Mouse (Mus musculus) heart, embryonic 11.5 days (tissue): ENCODE measurements around the gene Mvp. TPM values are rescaled to one million over a fixed set of nuclear protein-coding genes. Genes with fewer than 3 reads are reported as not detected.

ENCODE experiments used
- ATAC-seq: fragments of 200-750 bp; cut with Nextera tagmentation; replicated peaks from 2 replicates; pipeline ENCODE4 v1.8.0; 2017; ENCODE audit warnings: moderate library complexity; ENCODE audit not compliant: insufficient number of reproducible peaks, low FRiP score, low TSS enrichment
- H3K27ac ChIP-seq: fragments of 300-500 bp; sonication (generic); 2 replicates; pipeline ENCODE4 v1.5.1; 2014; ENCODE audit warnings: mild to moderate bottlenecking, low read depth, low read length
- H3K27me3 ChIP-seq: fragments of 300-500 bp; sonication (generic); 2 replicates; pipeline ENCODE4 v1.6.1; 2014; ENCODE audit warnings: mild to moderate bottlenecking, low read length, mixed read lengths; ENCODE audit not compliant: control insufficient read depth, insufficient read depth
- H3K36me3 ChIP-seq: fragments of 300-500 bp; sonication (generic); 2 replicates; pipeline ENCODE4 v1.6.1; 2014; ENCODE audit warnings: mild to moderate bottlenecking, low read length, moderate library complexity, mixed read lengths; ENCODE audit not compliant: control insufficient read depth, insufficient read depth
- H3K4me1 ChIP-seq: fragments of 300-500 bp; sonication (generic); 2 replicates; pipeline ENCODE4 v1.6.1; 2014; ENCODE audit warnings: low read length; ENCODE audit not compliant: control insufficient read depth, insufficient read depth
- H3K4me2 ChIP-seq: fragments of 300-500 bp; sonication (generic); 2 replicates; pipeline ENCODE4 v1.6.1; 2014; ENCODE audit warnings: mild to moderate bottlenecking, moderate library complexity
- H3K4me3 ChIP-seq: fragments of 300-500 bp; sonication (generic); 2 replicates; pipeline ENCODE4 v1.5.1; 2014; ENCODE audit warnings: low read depth, low read length
- H3K9ac ChIP-seq: fragments of 300-500 bp; sonication (generic); 2 replicates; pipeline ENCODE4 v1.6.1; 2014; ENCODE audit warnings: mild to moderate bottlenecking, low read depth, low read length, moderate library complexity
- H3K9me3 ChIP-seq: fragments of 300-500 bp; sonication (generic); replicated peaks from 2 replicates; pipeline ENCODE4 v1.6.1; 2016; ENCODE audit warnings: low read length; ENCODE audit not compliant: control insufficient read depth
- WGBS: fragments of 180-500 bp; shearing (Covaris S2); extraction: QIAGEN DNeasy Blood & Tissue Kit; methylation state at CpG from one replicate; pipeline ENCODE4 v1.1.7; 2014; ENCODE audit not compliant: insufficient replicate concordance; 5-methylcytosine and 5-hydroxymethylcytosine counted together
- polyA plus RNA-seq: library from polyadenylated mRNA; unstranded; fragments of >200 nt; fragmentation: Nextera tagmentation; extraction: Ambion mirVana; gene quantifications from 2 replicates; pipeline ENCODE4 v1.2.1, GENCODE M21; 2014

Mvp gene
- polyA plus RNA-seq, 1 experiment from 2014 or later: 8.5 TPM

DNA sequence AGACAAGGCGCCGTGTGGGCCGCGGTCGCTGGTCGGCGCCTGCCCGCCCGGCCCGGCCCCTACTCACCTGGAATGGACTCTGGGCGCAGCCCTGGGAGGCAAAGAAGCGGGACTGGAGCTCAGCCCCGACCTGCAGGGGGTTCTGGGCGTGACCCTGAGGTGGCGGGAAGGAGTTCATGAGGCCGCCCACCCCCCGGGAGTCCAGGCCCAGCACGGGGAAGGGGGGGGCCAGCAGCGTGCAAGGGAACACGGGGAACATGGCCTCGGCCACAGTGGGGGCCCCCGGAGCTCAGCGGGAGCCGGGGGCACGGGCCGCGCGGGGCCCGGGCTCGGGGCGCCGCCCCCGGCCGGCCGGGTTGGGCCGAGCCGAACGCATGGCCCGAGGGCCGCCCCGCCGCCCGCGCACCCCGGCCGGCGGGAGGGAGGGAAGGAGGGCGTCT is 11.8 kb upstream of the Mvp start:
- Histone ChIP-seq H3K27me3 (no peaks in the 10 kb centered on the region), H3K4me2 (peak overlapping the region; percentile 96), H3K36me3 (peaks cover 23% of the 10 kb centered on the region), H3K4me3 (peak overlapping the region; percentile 96), H3K9me3 (no peaks in the 10 kb centered on the region), H3K4me1 (peaks cover 44% of the 10 kb centered on the region), H3K9ac (peak overlapping the region; percentile 97), H3K27ac (peak overlapping the region; percentile 99)
- peak; percentile 31 for ATAC-seq
- 1% methylated on average over 32 of the region's 48 CpGs for WGBS

DNA sequence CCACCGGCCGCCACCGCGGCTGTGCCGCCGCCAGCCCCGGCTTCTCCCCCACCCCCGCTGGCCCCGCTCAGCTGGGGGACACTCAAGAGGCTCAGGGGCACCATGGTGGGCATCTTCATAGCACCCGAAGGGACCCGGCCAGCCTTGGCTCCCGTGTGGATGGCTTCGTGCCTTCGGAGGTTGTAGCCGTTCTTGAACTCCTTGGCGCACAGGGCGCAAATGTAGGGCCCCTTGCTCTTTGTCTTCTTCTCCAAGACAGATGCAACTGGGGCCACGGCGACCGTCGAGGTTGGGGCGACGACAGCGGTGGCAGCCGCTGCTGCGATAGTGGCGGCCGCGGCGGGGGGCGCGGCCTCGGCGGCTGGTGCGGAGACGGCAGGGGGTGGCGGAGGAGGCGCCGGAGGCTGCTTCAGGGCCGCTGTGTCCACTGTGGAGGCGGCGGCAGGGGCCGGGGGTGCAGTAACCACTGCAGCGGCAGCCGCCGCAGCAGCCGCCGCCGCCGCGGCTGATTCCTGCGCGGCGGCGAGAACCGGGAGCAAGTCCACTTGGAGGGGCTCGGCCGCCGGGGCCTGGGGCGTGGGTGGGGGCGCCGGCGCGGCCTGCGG is 11.2 kb upstream of the Mvp start:
- no peaks in the 10 kb centered on the region for H3K9me3 ChIP-seq
- peak overlapping the region; percentile 97 for H3K9ac ChIP-seq
- H3K36me3 ChIP-seq: peaks cover 22% of the 10 kb centered on the region
- ATAC-seq: no peak
- peak overlapping the region; percentile 99 for H3K27ac ChIP-seq
- H3K4me1 ChIP-seq: peaks cover 46% of the 10 kb centered on the region
- no peaks in the 10 kb centered on the region for H3K27me3 ChIP-seq
- WGBS: under 1% methylated on average over 47 of the region's 65 CpGs
- peak overlapping the region; percentile 96 for H3K4me2 ChIP-seq
- H3K4me3 ChIP-seq: peak overlapping the region; percentile 96

DNA sequence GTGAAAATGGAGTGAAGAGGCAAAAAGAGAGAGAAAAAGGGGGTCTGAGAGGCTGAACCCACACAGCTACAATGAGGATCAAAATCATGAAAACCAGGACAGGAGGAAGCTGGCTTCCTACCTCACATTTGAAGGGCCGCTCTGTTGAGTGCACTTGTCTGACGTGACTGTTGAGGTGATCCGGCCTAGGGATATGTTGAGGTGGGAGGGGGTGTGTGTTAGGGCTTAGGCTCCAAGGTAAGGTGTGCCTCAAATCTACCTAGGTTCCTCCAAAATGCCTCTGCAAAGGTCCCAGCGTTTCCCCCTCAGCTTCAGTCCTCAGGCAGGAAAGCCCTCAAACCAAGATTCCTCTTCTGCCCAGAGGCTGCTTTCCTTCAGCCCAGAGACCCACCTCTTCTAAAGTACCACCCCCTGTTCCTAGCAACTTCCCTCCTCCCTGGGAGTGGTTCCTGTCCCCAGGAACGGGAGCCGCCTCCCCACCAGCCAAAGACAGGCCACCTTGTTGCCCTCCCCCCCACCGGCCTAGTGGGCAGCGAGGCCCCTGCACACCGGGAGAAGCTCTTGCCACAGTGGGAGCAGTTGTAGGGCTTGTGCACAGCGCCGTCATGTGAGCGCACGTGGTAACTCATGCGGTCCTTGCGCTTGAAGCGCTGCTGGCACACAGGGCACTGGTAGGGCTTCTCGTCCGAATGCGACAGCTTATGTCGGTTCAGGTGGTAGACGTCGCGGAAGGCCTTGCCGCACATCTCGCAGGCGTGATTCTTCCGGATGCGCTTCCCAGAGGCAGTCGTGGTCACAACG is 10.5 kb upstream of the Mvp start:
- no peaks in the 10 kb centered on the region for H3K27me3 ChIP-seq
- H3K4me3 ChIP-seq: peak overlapping the region; percentile 96
- peak overlapping the region; percentile 96 for H3K4me2 ChIP-seq
- peaks cover 22% of the 10 kb centered on the region for H3K36me3 ChIP-seq
- peak overlapping the region; percentile 97 for H3K9ac ChIP-seq
- H3K27ac ChIP-seq: peak overlapping the region; percentile 99
- no peaks in the 10 kb centered on the region for H3K9me3 ChIP-seq
- peaks cover 49% of the 10 kb centered on the region for H3K4me1 ChIP-seq
- WGBS: under 1% methylated on average over 30 of the region's 30 CpGs
- peak; percentile 17; the same call in 1 of the 2 replicates for ATAC-seq

DNA sequence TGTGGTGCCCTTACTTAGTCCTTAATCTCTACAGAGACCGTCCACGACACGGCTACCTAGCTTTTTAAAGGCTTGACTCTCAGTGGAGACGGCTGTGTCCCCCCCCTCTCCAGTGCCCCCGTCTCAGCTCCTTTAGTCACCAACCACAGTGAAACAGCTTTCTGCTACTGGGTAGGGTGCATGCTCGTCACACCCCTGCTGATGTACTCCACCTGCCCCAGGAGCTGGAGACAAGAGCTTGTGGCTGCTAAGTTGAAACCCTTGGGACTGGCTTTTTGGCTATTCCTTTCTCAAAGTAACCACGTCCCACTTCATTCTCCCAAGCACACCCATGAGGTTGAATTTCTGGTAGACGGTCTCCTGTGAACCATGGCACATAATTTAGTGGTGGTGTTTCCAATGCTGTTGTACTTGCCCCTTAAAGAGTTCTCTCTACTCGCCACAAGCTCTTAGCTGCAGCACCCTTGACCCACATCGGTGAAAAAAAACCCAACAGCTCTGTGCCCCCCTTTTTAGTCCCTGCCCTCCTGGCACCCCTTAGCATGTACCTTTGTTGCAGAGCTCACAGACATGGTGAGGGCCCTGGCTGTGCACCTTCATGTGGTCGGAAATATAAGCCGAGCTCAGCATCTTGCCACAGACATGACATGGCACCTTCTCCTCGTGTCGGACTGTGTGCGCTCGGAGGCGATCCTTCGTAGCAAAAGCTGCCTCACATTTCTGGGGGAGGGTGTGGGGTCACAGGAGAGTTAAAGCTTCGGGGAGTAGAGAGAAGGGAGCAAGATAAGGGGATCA is 9.7 kb upstream of the Mvp start:
- no peaks in the 10 kb centered on the region for H3K9me3 ChIP-seq
- no peak for ATAC-seq
- peaks cover 51% of the 10 kb centered on the region for H3K4me1 ChIP-seq
- H3K27ac ChIP-seq: peak overlapping the region; percentile 99; the same call in 1 of the 2 replicates
- H3K4me3 ChIP-seq: peak overlapping the region; percentile 96
- no peaks in the 10 kb centered on the region for H3K27me3 ChIP-seq
- peaks cover 20% of the 10 kb centered on the region for H3K36me3 ChIP-seq
- H3K4me2 ChIP-seq: peak overlapping the region; percentile 96
- WGBS: 26% methylated on average over 19 of the region's 19 CpGs
- peak overlapping the region; percentile 97 for H3K9ac ChIP-seq

DNA sequence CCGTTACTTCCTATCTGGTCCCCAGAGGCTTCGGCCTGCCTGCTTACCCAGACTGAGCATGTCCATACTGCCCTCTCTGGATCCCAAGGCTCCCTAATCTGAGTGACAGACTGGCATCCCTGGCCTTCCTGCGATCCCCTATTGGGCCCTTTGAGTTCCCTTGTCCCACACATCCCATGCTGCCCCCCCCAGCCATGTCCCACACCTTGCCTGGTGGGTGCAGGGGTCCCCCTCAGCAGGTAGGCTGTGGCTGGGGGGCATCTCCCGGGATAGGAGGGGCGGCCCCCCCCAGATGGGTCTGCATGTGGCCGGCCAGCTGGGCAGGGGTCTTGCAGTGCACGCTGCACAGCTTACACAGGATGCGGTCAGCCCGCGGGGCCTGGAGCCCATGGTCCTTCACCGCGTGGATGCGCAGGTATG is 8.9 kb upstream of the Mvp start:
- no peak for ATAC-seq
- WGBS: 77% methylated on average over 13 of the region's 13 CpGs
- Histone ChIP-seq H3K4me1 (peaks cover 51% of the 10 kb centered on the region), H3K36me3 (peaks cover 17% of the 10 kb centered on the region), H3K27ac (no peak overlapping the region), H3K9me3 (no peaks in the 10 kb centered on the region), H3K4me3 (peak overlapping the region; percentile 96; the same call in 1 of the 2 replicates), H3K4me2 (peak overlapping the region; percentile 96), H3K9ac (peak overlapping the region; percentile 97), H3K27me3 (no peaks in the 10 kb centered on the region)

DNA sequence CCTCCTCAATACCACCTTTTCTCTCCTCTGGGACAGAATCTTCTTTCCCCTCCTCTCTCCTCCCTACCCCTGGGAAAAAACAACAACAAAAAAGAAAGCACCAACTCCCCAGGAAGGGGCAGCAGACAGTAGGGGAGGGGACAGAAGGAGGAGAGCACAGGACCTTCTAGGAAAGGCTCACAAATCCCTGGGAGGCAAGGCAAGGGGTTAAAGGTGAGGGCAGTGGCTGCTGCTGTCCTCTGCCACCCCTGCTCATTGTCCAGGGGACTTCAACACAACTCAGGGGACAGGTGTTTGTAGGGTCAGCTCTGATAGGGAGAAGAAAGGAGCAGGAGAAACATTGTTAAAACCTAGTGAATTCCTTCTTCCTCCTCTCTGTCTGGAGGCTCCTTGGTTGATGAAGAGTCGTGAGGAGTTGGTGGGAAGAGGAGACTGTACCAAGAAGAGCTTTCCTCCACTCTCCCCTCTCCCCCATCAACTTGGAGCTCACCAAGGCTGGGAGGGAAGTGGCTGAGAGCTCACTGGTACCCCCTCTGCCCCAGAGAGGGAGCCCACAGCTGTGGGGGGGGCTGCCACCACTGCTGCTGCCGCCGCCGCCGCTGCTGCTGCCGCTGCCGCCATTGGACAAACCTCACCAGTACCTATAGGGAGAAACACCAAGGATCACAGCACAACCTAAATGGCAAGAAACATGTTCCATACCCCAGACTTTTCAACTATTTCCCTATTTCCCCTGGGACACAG is 8.3 kb upstream of the Mvp start:
- ATAC-seq: no peak
- H3K4me3 ChIP-seq: no peak overlapping the region
- H3K4me2 ChIP-seq: peak overlapping the region; percentile 96
- peak overlapping the region; percentile 97 for H3K9ac ChIP-seq
- no peaks in the 10 kb centered on the region for H3K27me3 ChIP-seq
- WGBS: 87% methylated on average over 7 of the region's 7 CpGs
- peaks cover 17% of the 10 kb centered on the region for H3K36me3 ChIP-seq
- H3K9me3 ChIP-seq: no peaks in the 10 kb centered on the region
- H3K27ac ChIP-seq: no peak overlapping the region
- peaks cover 46% of the 10 kb centered on the region for H3K4me1 ChIP-seq

DNA sequence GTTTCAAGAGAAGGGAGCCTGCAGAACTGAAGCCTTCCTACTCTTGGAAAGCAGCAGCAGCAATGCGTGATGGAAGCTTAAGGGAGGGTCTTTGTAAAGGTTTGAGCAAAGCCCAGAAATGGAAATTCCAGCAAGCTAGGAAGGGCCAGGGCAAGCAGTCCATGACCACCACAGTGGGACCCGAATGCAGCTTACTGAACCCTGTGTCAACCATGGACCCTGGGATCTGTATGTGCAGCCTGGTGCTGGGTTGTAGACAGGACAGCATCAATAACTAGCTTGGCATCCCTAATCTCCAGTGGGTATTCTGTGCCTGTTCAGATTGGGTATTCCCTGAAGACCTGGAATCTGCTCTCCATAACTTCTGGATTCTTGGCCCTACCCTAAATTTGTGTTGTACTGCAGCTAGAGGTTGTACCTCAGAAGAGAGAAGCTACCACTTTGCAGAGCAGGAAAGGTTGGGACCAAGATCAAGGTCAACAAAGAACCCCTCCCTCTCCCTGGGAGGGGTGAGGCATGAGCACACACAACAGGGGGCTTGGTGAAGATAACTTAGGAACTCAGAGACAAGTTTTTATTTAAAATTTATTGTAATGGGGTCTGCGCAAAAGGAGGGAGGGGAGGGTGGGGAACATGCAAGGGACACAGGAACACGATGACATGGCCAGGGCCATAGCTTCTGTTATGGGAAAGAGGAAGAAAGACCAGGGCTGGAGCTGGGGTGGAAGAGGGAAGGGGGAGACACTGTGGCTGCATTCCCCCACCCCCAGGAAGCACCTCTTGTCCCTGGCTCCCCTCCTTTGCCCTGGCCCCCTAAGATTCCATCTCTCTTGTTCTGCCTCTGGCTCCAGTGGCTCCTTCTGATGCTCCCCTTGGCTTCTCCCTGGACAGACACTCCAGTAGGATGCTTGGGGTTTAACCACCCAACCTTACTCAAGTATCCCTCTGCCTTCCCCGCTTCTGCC is 7.4 kb upstream of the Mvp start:
- no peaks in the 10 kb centered on the region for H3K27me3 ChIP-seq
- H3K27ac ChIP-seq: no peak overlapping the region; the same call in none of the 2 replicates
- H3K36me3 ChIP-seq: peaks cover 17% of the 10 kb centered on the region
- 44% methylated on average over 5 of the region's 5 CpGs for WGBS
- no peaks in the 10 kb centered on the region for H3K9me3 ChIP-seq
- peak overlapping the region; percentile 72 for H3K9ac ChIP-seq
- H3K4me1 ChIP-seq: peaks cover 44% of the 10 kb centered on the region
- ATAC-seq: no peak
- H3K4me3 ChIP-seq: peak overlapping the region; percentile 45
- H3K4me2 ChIP-seq: peak overlapping the region; percentile 77
